In genomic region chr10:127311476-127312355, GRCm38 (mm10) we compare ENCODE assay signal across 8 mouse cellular contexts. TPM values are rescaled to one million over a fixed set of nuclear protein-coding genes. Genes with fewer than 3 reads are reported as not detected.
DNase-seq lines count a peak whose midpoint lies in the region; ATAC-seq and TF ChIP-seq lines count a peak whose summit lies in the region.

Mars (minus strand) TSS chr10:127311786.

- peak within 1 kb of the TSS; percentile 91 for H3ac ChIP-seq in myocyte (ENCODE audit: control insufficient read depth, insufficient read length)

- peak; percentile 53 for TF ChIP-seq POLR2A in liver, adult 2 months (IDR thresholded peaks at IDR 0.05; ENCODE audit: extremely low read depth, insufficient read depth, low read length)
- TF ChIP-seq POLR2A in myocyte (IDR thresholded peaks at IDR 0.05; ENCODE audit: insufficient read length, low read depth) = peak; percentile 90

- peak within 1 kb of the TSS; percentile 79 for H3K4me2 ChIP-seq in heart, embryonic 11.5 days
- H3K4me2 ChIP-seq in kidney, embryonic 16.5 days (replicated peaks; ENCODE audit: low read depth, low read length) = peak within 1 kb of the TSS; percentile 70
- peak within 1 kb of the TSS; percentile 82 for H3K4me2 ChIP-seq in myocyte (ENCODE audit: low read depth)

- H3K9ac ChIP-seq in heart, embryonic 11.5 days (ENCODE audit: low read depth, low read length) = peak within 1 kb of the TSS; percentile 87
- H3K9ac ChIP-seq in kidney, embryonic 16.5 days (replicated peaks; ENCODE audit: low read length) = peak within 1 kb of the TSS; percentile 87
- peak within 1 kb of the TSS; percentile 88 for H3K9ac ChIP-seq in liver, adult 2 months (ENCODE audit: low read depth, low read length)

- no peaks in the 10 kb centered on the region for H3K9me3 ChIP-seq in heart, embryonic 11.5 days (replicated peaks; ENCODE audit: control insufficient read depth, low read length)
- H3K9me3 ChIP-seq in kidney, embryonic 16.5 days (ENCODE audit: low read length) = no peaks in the 10 kb centered on the region

- WGBS in heart, embryonic 11.5 days (ENCODE audit: insufficient replicate concordance) = under 1% methylated on average over 65 of the region's 65 CpGs
- under 1% methylated on average over 65 of the region's 65 CpGs for WGBS in kidney, embryonic 16.5 days
- WGBS in liver, adult 2 months = under 1% methylated on average over 65 of the region's 65 CpGs

- peak; percentile 93 for ATAC-seq in erythroblast, adult 5-6 weeks (replicated peaks; ENCODE audit: low FRiP score, poor library complexity, severe bottlenecking)
- ATAC-seq in heart, embryonic 11.5 days (replicated peaks; ENCODE audit: insufficient number of reproducible peaks, low FRiP score, low TSS enrichment) = peak; percentile 92
- peak; percentile 98 for ATAC-seq in kidney, embryonic 16.5 days (ENCODE audit: low FRiP score, low TSS enrichment)

- peaks cover 6% of the 10 kb centered on the region for H3K4me1 ChIP-seq in heart, embryonic 11.5 days (ENCODE audit: control insufficient read depth, insufficient read depth, low read length)
- peaks cover 10% of the 10 kb centered on the region for H3K4me1 ChIP-seq in kidney, embryonic 16.5 days (ENCODE audit: insufficient read depth, low read length)
- H3K4me1 ChIP-seq in liver, adult 2 months (ENCODE audit: control insufficient read depth, insufficient read depth, low read length) = peaks cover 8% of the 10 kb centered on the region

- H3K27ac ChIP-seq in heart, embryonic 11.5 days (ENCODE audit: low read depth, low read length) = peak within 1 kb of the TSS; percentile 62
- H3K27ac ChIP-seq in kidney, embryonic 16.5 days (ENCODE audit: low read length) = peak within 1 kb of the TSS; percentile 70
- H3K27ac ChIP-seq in liver, adult 2 months (replicated peaks; ENCODE audit: insufficient read depth, low read depth, low read length) = peak within 1 kb of the TSS; percentile 90

- H3K36me3 ChIP-seq in heart, embryonic 11.5 days (ENCODE audit: control insufficient read depth, insufficient read depth, low read length) = peaks cover 15% of the 10 kb centered on the region
- peaks cover 26% of the 10 kb centered on the region for H3K36me3 ChIP-seq in kidney, embryonic 16.5 days (ENCODE audit: insufficient read depth, low read length)
- H3K36me3 ChIP-seq in liver, adult 2 months (ENCODE audit: control insufficient read depth, insufficient read depth, low read length) = peaks cover 20% of the 10 kb centered on the region
- H3K36me3 ChIP-seq in myocyte (ENCODE audit: control insufficient read depth, insufficient read depth) = peaks cover 31% of the 10 kb centered on the region
- peaks cover 3% of the 10 kb centered on the region for H3K36me3 ChIP-seq in splenic B cell, adult 2 months (ENCODE audit: control insufficient read depth, insufficient read depth, low read length, poor library complexity, severe bottlenecking)

- peak within 1 kb of the TSS; percentile 94 for H3K4me3 ChIP-seq in heart, embryonic 11.5 days (ENCODE audit: low read depth, low read length)
- H3K4me3 ChIP-seq in kidney, embryonic 16.5 days (ENCODE audit: low read length) = peak within 1 kb of the TSS; percentile 75
- peak within 1 kb of the TSS; percentile 77 for H3K4me3 ChIP-seq in liver, adult 2 months (ENCODE audit: insufficient read depth, low read depth, low read length)
- peak within 1 kb of the TSS; percentile 68 for H3K4me3 ChIP-seq in myocyte

- peak; percentile 91 to 92 for DNase-seq in B cell, adult 2 months
- DNase-seq in brain, adult 2 months (ENCODE audit: low read depth, low spot score) = peak; percentile 99
- peak; percentile 96 for DNase-seq in liver, adult 2 months (ENCODE audit: extremely low read depth, low read depth, low spot score)
- peak; percentile 95 for DNase-seq in splenic B cell, adult 2 months (ENCODE audit: low read depth, low spot score)

- peaks cover 6% of the 10 kb centered on the region; the same call in 1 of the 2 replicates for H3K79me2 ChIP-seq in liver, adult 2 months (ENCODE audit: control insufficient read depth, insufficient read depth, low read length)
- H3K79me2 ChIP-seq in myocyte (ENCODE audit: control insufficient read depth, insufficient read depth) = peaks cover 29% of the 10 kb centered on the region

- H3K27me3 ChIP-seq in heart, embryonic 11.5 days (ENCODE audit: control insufficient read depth, insufficient read depth, low read length) = no peaks in the 10 kb centered on the region
- H3K27me3 ChIP-seq in kidney, embryonic 16.5 days (ENCODE audit: insufficient read depth, low read length) = no peaks in the 10 kb centered on the region
- no peaks in the 10 kb centered on the region for H3K27me3 ChIP-seq in liver, adult 2 months (ENCODE audit: control insufficient read depth, insufficient read depth, low read length)
- no peaks in the 10 kb centered on the region for H3K27me3 ChIP-seq in myocyte (ENCODE audit: control insufficient read depth, insufficient read depth, insufficient read length)
- H3K27me3 ChIP-seq in splenic B cell, adult 2 months (ENCODE audit: control insufficient read depth, insufficient read depth, low read length, poor library complexity, severe bottlenecking) = no peaks in the 10 kb centered on the region

- no peak for TF ChIP-seq CTCF in liver, adult 2 months (IDR thresholded peaks at IDR 0.05; ENCODE audit: low read depth, low read length)

TF ChIP-seq in myocyte, 11 proteins besides CTCF, POLR2A, EP300 and RAD21:
- TF ChIP-seq REST (IDR thresholded peaks at IDR 0.05; ENCODE audit: insufficient read depth, insufficient read length) = no peak
- no peak for TF ChIP-seq TCF12 (IDR thresholded peaks at IDR 0.05; ENCODE audit: insufficient read depth, poor library complexity, severe bottlenecking)
- TF ChIP-seq MAX (IDR thresholded peaks at IDR 0.05; ENCODE audit: low read depth) = peak; percentile 87
- TF ChIP-seq TCF3 (IDR thresholded peaks at IDR 0.05; ENCODE audit: insufficient read length, low read depth) = no peak
- TF ChIP-seq MYOG (IDR thresholded peaks at IDR 0.05; ENCODE audit: control insufficient read depth in 1 of 3, insufficient read depth in 1 of 3, insufficient read length in 2 of 3, low read depth in 2 of 3) = peak in 1 of 3 experiments; percentile 44
- TF ChIP-seq MYOD1 (IDR thresholded peaks at IDR 0.05; ENCODE audit: control insufficient read depth in 1 of 3, insufficient read length in 2 of 3, low read depth in 2 of 3) = peak in 1 of 3 experiments; percentile 16
- TF ChIP-seq POLR2AphosphoS2 (IDR thresholded peaks at IDR 0.05; ENCODE audit: insufficient read length, low read depth) = peak; percentile 87
- peak; percentile 88 for TF ChIP-seq CEBPB (IDR thresholded peaks at IDR 0.05; ENCODE audit: insufficient read depth, poor library complexity, severe bottlenecking)
- peak; percentile 9 for TF ChIP-seq SRF (IDR thresholded peaks at IDR 0.05; ENCODE audit: control insufficient read depth, insufficient read length, low read depth)
- TF ChIP-seq E2F4 (IDR thresholded peaks at IDR 0.05; ENCODE audit: insufficient read depth) = no peak

RNA-seq across cellular contexts. Expression of gene Mars, which starts in this region (rescaled TPM):
- 35.1 and 38.8 TPM in 2 replicates for total RNA-seq in erythroblast, adult 5-6 weeks (2015; ENCODE audit: low replicate concordance)
- 43.5 and 45.6 TPM in 2 replicates for total RNA-seq in erythroblast, adult 5-6 weeks (2017; ENCODE audit: low replicate concordance)
- polyA plus RNA-seq in heart, embryonic 11.5 days (2014; fragmentation: Nextera tagmentation; extraction: Ambion mirVana) = 104 and 105 TPM in 2 replicates
- 115 and 123 TPM in 2 replicates for polyA plus RNA-seq in kidney, embryonic 16.5 days (2015; fragmentation: Nextera tagmentation; extraction: Ambion mirVana)
- total RNA-seq in liver, adult 2 months (2014; rRNA removed) = 59.6 and 67.3 TPM in 2 replicates
- 65.6 and 70.7 TPM in 2 replicates for polyA plus RNA-seq in liver, adult 2 months (2012; rRNA removed)
- polyA plus RNA-seq in myocyte (2012; fragmentation: generic; extraction: Trizol) = 280 TPM

Comparison
In these comparisons a context has a peak if more than half of its experiments do, and no peak if none do; other contexts are left out.
1. Peak in every context shown above with its lines: DNase-seq, ATAC-seq, H3K4me3 ChIP-seq and H3K27ac ChIP-seq.